Mouse (Mus musculus): Measurements from ENCODE around the gene Eml6.
"Not testable (repeated sequence)": the region's sequence is repeated elsewhere in the genome, so short reads cannot be mapped to it uniquely, and the experiment has no call there.

Eml6 gene

DNA sequence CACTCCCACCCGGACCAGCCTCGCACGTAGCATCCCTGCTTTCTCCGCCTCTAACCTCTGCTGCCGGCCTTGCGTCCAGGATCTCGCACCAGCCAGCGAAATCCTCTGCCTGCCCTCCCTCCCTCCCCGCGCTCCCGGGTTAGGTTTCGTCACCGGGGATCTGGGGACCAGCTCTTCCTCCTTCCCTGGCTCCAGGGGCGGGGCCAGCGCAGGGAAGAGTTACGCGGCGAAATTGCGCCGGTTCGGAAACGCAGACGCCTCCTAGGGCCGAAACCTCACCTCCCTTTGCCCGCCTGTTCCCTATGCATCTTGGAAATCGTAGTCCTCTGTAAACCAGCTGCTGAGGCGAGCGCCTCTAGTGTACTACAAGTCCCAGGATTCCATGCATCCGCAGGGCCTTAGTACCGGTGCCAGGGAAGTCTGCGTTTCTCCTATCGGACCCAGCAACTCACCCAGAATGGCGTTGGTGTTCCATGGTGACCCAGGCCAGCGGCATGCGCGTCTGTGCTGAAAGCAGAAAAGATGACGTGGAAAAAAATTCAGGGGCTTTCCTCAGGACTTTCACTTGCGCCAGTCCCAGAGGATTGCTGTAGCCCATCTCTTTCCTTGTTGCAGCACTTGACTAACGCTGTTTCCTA is at the start of gene Eml6:
Gene Eml6, minus strand, starts transcription at position 199 of the 638 bp plus-strand sequence.
- DNase-seq = peak; percentile 64 to 66

DNA sequence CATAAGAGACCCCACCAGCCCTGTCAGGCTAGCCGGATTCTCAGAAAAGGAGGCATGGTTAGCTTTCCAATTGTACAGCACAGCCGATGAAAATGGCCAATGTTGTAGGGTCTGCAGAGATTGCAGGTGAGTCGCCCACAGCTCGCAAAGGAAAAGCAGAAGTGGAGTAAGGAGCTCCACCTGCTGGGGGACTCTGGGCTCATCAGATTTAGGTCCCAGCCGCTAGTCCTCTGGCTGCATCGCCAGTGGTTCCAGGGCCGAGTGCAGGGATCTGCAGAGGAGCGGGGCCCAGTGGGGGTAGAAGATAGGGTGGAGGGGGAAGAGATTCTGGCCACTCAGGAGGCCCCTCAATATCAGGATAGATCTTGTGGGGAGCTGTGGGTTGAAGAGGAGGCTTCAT is 31.5 kb upstream of the Eml6 start:
- DNase-seq = no peak

DNA sequence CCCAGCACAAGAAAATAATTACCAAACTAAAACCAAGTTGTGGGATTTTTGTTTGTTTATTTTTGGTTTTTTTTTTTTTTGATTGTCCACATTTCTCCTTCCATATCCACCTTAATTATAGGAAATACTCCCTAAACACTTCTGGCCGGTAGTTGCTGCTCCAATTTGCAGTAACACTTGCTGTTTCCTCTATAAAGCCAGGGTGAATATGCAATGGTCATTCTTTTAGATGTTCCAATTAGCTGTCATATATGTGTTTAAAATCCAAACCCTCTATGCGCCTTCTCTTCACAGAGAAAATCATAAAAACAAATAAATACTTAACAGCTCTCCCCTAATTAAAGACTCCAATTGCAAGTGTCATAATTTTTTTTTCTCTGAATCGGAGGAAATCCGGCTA is 689 bp downstream of the Eml6 start:
- DNase-seq = no peak

DNA sequence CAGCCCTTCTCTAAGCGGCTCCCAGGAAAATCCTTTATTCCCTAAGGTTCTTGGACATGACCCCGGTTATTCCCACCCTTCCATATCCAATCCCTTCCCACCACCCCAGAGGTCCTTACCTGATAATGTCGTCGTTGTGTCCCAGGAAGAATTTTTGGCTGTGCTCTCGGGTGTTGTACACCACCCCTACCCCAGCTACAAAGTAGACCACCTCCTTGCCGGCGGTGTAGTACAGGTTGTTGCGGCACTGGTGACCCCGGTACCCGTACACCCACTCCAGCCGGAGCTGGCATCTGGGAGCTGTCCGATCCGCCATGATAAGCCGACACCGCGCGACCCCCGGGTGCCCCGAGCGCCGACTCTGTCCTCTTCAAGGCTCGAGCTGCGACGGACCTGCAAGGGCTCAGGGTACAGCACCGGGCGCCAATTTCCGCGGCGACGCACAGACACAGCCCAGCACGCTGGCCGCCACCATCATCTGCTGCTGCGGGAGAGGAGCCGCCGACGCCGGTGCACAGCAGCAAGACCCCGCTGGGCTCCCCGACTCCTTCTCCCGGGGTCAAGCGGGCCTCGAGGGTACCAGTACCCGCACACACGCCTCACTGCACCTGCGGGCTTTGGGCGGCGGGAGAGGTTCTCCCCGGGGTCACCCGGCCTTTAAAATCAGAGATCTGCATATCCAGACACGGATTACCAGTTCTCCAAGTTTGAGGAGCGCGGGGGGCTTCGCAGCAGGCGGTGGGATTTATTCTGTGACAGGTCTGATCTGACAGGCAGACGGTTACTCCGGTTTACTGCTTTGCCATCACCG is 1.4 kb downstream of the Eml6 start:
- DNase-seq = peak in 1 of 2 experiments; percentile 10

DNA sequence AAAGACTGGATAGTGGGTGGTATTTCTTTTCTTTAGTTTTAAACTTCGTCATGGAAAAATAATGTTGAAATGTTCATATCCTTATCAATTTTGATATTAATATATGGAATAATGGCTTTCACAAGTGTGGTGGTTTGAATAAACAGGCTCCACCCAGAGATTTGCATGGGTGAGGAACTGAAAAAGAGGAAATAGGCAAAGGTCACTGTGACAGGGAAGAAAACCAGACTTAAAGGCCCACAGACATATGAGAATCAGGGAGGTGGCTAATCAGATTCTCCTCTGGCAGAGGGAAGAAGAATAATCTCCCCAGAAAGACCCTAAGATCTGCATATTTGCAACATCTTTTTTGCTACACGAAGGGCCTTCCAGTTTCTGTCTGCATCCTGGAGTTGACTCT is 39.6 kb downstream of the Eml6 start:
- DNase-seq = no peak

DNA sequence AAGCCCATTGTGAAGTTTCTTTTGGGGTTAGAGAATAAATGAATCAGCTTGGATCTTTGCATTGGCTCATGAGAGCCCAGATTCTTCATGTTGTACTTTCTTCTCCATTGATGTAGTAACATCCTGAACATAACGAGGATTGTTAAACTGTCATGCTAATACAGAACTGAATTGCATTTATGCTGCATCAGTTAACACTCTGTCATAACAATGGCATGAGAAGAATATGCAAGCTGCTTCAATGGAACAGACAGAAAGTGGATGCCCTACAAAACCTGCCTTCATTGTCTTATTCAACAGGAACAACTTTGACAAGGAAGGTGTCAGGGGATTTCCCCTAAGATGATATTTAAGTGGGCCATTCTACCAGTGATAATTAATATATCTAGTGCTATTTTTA is 57.0 kb downstream of the Eml6 start:
- DNase-seq = no peak

DNA sequence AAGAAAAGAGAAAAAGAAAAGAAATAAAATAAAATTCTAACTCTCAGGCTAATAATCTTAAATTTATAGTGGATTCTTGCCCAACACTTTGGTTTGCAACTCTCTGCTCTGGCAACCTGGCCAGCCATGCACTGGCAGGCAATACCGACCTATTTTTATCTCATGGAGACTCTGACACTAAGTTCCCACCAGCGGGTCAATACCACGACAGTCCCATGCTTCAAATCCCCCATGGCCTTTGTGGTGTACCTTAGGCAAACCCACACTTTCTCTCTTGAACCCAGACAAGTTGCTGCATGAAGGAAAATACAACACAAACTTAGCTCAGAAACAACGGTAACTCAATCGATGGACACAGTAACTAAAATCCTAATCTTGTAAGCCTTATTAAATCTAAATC is 66.5 kb downstream of the Eml6 start:
- no peak for DNase-seq

DNA sequence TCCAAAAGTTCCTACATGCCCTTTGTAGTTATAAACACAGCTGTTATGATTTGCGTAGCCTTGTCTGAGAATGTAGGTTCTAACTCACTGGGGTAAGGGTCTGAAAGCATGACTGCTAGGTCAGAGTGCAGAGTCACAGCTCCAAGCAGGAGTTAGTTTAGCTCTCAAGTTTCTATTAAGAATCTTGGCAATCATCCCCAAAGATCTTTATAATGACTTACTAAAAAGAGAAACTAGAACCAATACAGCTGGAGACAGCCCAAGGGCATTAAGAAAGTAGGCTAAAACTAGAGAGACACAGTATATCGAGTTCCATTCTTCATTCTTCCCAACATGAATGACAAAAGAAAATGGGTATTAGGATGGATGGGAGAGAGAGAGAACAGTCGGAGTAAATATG is 81.2 kb downstream of the Eml6 start:
- DNase-seq = no peak

DNA sequence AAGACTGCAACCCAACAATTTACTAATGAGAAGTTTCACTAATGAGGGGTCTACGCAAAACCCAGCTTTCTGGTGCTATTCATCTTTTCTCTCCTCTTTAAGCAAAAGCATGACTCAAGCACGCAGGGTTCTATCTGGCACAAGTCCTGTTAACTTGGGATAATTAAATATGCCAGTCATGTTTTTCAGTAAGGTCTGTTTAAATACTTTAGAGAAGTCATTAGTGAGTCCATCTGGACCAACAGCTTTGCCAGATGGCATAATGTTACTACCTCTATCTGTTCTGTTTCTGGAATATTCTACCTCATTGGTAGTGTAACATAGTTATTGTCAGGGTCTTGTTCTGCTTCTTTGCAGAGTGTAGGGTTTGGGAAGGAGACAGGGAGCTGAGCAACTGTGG is 101.5 kb downstream of the Eml6 start:
- no peak for DNase-seq

DNA sequence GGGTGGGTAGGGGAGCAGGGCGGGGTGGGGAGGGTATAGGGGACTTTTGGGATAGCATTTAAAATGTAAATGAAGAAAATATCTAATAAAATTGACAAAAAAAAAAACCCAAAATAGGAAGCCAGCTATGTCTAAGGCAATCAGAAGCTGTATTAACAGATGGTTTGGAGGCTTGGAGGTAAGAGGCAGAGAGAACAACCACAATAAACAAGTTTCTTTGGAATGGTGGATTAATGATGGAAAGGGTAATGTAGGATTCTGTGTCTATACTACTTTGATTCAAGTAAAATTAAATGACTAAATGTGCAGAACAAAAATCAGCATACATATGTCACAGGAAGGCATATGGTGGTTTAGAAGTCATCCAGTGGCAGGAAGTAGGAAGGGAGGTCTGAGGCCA is 102.0 kb downstream of the Eml6 start:
- no peak for DNase-seq

DNA sequence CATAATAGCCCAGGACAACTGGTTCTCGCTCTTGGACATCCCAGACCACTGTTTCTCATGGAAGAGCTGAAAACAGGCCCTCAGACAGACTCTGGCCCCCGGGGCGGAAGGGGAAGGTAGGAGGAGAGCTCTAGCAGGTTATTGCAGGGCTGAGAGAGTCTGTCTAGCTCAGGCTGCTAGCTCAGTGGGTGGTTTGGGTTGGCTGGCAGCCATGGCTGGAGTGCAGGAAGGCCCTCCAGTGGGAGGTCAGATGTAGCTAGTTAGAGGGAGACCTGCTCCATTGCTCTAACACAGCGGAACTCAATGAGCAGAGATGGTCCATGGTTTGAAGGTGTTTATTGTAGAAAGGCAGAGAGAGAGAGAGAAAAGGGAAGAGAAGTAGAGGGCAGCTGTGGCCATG is 112.7 kb downstream of the Eml6 start:
- DNase-seq = no peak

DNA sequence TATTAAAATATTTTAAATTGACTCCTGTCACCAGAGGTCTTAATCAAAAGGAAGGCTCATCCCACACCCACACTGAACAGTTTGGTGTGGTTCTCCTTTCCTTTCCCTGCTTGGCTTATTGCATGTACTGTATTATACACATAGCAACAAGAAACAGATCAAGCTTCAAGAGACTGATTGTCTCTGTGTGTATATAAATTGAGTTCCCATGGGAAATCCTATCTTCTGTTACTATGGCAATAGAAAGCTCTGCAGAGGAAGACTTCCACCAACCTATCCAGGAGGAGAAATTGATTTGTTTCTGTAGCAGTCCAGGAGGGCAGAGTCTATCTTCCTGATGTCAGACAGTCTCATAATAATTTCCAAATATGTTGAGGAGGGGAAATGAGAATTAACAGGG is 116.5 kb downstream of the Eml6 start:
- DNase-seq = no peak

DNA sequence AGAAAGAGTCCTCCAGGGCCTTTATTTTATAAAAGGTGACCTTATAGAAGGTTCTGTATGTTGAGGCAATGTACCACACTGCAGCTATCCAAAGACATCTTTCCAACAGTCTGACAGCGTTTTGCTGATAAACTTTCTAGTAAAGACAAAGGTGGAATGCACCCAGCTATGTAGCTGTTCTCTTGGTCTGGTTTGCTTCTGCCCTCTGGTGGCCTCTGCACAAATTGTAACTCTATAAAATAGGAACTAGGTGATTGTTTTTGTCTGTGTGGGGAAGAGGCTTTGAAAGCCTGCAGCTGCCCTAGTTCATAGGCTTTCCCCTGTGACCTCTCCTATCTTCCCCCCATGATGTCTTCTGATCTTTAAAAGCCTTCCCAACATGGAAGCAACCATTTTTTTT is 140.7 kb downstream of the Eml6 start:
- DNase-seq = peak in 1 of 2 experiments; percentile 59

DNA sequence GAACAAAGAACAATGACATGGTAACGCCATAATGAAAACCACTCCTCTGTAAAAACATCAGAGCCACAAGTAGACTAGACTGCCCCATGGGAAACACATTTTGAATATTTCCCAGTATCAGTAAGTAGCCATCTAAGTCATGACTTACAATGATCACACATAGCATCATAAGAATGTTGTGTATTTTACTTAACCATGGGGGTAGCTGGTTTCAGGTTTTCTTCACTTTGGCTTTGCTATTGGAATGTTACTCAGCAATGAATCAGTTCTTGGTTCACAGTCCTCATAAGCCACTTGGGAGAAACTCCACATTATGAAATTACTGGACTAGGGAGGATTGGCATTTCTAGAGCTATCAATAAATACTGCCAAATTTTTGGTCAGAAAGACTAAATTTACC is 141.5 kb downstream of the Eml6 start:
- DNase-seq = no peak

DNA sequence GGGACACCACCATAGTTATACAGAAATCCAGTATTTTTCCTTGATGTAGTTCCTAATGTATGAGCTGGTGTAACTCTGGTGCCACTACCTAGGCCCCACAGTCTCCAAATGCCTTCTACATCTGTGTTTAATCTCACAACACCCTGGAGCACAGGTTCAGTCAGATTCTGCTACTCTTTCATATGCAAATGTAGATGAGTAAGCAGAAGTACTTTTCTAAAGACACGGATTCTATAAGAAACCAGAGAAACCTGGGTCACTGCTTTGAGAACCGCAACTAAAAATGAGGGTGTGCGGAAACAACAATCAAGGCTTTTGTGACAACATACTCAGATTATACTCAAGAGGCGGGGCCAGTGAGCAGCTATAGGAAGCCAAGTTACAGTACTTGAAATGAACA is 142.8 kb downstream of the Eml6 start:
- no peak for DNase-seq

DNA sequence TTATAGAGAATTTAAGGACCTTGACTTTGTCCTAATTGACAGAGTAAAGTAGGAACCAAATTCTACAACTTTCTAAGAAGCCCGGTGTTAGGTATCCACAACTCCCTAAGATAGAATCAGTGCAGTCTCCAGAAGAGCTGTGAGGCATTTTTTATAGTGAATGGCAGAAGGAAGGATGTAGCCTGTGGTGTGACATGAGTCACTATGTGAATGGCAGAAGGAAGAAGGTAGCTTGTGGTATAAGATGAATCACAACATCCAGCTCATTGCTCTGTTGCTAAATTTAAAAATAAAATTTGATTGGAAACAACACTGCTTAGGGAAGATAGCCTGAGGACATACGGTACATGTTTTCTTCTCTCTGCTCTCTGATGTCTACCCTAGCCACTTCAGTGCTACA is 146.2 kb downstream of the Eml6 start:
- DNase-seq = no peak

DNA sequence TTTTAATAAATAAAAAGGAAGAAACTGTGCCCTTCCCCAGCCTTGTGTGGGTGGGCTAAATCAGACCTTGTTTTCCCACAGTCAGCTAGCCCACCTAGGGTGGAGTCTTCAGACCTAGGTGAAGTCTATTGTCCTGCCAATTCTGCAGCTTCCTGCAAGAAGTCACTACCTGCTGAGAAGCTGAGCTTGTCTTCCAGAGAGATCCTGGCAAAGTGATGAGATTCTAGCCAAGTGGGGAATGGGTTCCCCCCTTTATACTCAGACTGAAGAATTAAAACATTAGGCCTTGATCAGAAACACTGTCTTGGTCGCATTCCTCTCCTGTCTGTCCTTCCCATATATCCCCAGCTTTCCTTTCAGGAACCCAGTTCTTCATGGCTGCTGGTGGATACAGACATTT is 147.9 kb downstream of the Eml6 start:
- DNase-seq = no peak

DNA sequence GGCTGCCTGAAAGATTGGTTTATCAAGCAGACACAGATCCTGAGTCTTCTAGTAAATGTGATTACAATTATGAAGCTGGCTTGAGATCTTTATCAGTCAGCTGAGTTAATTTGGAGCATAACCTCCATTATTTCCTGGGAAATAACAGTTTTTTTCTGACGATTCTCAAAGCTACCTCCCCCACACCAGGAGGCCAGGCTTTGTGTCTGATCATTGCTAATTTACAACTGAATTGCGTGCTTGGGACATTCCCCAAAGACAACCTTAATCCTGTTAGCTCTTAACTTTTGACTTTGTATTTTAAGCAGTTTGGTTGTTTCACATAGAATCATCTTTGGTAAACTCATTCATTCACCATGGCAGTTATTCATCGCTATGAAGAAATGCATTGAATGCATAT is 148.6 kb downstream of the Eml6 start:
- no peak for DNase-seq

DNA sequence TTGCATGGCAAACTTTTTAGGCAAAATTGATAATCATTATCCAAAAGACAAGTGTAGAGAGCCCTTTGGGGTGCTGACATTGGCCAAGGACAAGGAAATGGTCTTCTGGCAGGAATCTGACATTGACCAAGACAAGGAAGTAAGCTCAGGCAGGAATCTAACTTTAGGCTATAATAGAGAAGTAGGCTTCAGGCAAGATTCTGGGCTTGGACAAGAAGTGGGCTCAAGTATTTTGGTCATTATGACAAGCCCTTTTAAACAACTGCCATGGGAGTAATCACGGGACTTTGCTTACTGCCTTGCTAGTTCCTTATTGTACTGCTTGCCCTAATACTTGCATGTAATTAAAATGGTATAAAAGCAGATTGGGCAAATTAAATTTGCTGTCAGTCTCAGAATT is 151.1 kb downstream of the Eml6 start:
- DNase-seq = not testable (repeated sequence)

DNA sequence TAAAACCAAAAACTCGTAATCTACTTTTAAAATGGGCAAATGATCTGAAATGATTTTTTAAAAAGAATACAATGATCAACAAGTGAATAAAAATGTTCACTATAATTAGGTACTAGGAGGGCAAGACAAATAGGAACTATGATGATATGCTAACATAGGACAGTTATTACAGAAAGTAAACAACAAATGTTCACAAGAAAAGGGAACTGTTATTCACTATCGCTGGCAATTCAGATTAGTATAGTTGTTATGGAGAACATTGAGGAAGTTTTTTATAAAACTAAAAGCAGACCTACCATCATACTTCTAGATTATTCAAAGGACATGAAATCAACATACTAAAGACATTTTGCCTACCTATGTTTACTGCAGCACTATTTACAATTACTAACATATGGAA is 155.7 kb downstream of the Eml6 start:
- DNase-seq = no peak

DNA sequence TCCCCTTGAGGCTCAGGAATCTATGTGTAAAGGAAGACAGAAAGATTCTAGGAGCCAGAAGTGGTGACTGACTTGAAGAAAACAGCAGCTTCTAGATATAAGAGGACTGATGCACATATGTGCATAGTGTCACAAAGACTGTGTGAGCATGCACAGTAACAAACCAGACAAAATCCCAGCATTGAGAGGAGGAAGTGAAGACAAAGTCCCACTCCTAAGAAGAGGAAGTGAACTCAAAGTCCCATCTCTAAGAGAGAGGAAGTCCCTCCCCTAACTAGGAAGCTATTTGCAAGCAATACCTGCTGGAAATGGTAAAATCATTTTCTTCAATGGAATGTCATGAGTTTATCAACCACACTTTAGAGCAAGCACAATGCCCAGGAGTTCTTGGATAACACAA is 161.6 kb downstream of the Eml6 start:
- no peak for DNase-seq

DNA sequence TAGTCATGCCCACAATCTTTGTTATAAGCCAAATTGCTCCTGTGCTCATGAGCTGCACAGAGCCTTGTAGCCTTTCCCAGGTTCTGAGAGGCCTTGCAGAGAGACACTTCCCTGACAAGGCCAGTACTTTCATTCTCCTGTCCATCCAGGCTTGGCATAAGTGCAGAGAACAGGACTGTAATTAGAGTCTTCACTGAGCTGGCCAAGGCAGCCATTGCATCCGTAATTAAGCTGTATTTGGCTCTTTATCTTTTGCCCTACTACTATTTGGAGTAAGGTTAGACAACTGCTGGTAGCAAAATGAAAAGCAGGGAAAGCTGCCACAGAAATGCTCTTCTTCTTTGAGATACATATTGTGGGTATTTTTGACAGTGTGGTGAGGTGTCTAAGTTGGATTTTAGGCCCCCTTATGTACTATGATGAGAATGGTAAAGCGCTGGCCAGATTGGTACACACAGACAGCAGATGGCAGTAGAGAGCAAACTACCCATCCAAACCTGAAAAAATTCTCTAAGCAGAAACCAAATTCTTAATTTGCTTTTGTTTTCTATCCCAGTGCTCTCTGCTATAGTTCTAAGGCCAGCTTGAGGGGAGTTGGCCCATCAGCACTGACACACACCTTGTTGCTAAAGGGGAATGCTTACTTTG is 164.0 kb downstream of the Eml6 start:
- DNase-seq = peak in 1 of 2 experiments; percentile 31

DNA sequence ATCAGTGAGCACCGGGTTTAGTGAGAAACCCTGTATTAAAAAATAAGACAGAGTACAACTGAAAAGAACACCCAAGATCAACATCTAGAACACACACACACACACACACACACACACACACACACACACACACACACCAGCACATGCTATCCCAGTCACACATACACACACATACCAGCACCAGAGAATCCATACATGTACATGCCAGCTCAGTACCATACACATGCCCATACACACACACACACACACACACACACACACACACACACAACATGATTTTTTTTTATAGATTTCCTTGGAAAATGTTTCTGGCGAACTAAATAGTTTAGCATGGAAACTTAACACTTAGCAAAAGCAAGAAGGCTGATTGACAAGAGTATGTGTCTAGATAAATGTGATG is 164.8 kb downstream of the Eml6 start:
- no peak for DNase-seq

DNA sequence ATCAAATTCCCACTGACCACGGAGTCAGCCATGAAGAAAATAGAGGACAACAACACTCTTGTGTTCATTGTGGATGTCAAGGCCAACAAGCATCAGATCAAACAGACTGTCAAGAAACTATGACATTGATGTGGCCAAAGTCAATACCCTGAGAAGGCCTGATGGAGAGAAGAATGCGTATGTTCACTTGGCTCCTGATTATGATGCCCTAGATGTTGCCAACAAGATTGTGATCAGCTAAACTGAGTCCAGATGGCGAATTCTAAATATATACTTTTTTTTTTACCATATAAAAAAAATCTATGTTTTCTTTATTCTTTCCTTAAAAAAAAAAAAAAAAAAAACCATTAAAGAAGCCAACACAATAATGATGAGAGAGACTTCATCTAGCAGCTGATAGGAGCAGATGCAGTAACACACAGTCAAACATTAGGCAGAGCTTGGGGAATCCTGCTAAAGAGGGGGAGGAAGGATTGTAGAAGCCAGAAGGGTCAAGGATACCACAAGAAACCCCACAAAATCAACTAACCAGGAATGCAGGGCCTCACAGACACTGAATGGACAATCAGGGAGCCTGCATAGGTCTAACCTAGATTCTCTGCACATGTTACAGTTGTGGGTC is 185.1 kb downstream of the Eml6 start:
- no peak for DNase-seq

Data from spleen, adult 18-20 months (tissue).